Mouse (Mus musculus) midbrain, embryonic 16.5 days (tissue): ENCODE measurements around the gene Gm10318. TPM values are rescaled to one million over a fixed set of nuclear protein-coding genes. Genes with fewer than 3 reads are reported as not detected.

Experiments used
- ATAC-seq: fragments of 200-750 bp; cut with Nextera tagmentation; 2 replicates; pipeline ENCODE4 v1.8.0; 2017; ENCODE audit warnings: moderate TSS enrichment
- H3K27ac ChIP-seq: fragments of 300-500 bp; sonication (generic); 2 replicates; pipeline ENCODE4 v1.5.1; 2014; ENCODE audit warnings: mild to moderate bottlenecking, low read length, mixed read lengths
- H3K27me3 ChIP-seq: fragments of 300-500 bp; sonication (generic); 2 replicates; pipeline ENCODE4 v1.6.1; 2014; ENCODE audit warnings: low read depth, low read length, mixed read lengths; ENCODE audit not compliant: control insufficient read depth, insufficient read depth
- H3K36me3 ChIP-seq: fragments of 300-500 bp; sonication (generic); 2 replicates; pipeline ENCODE4 v1.6.1; 2014; ENCODE audit warnings: mild to moderate bottlenecking, low read length, moderate library complexity, mixed read lengths; ENCODE audit not compliant: control insufficient read depth, insufficient read depth
- H3K4me1 ChIP-seq: fragments of 300-500 bp; sonication (generic); 2 replicates; pipeline ENCODE4 v1.6.1; 2014; ENCODE audit warnings: mild to moderate bottlenecking, low read length, mixed read lengths; ENCODE audit not compliant: control insufficient read depth, insufficient read depth
- H3K4me2 ChIP-seq: fragments of 300-500 bp; sonication (generic); 2 replicates; pipeline ENCODE4 v1.6.1; 2014; ENCODE audit warnings: mild to moderate bottlenecking, low read length, mixed read lengths
- H3K4me3 ChIP-seq: fragments of 300-500 bp; sonication (generic); 2 replicates; pipeline ENCODE4 v1.5.1; 2014; ENCODE audit warnings: low read depth, mild to moderate bottlenecking, low read length, moderate library complexity, mixed read lengths
- H3K9ac ChIP-seq: fragments of 300-500 bp; sonication (generic); 2 replicates; pipeline ENCODE4 v1.6.1; 2014; ENCODE audit warnings: low read depth, low read length, mixed read lengths
- H3K9me3 ChIP-seq: fragments of 300-500 bp; sonication (generic); replicated peaks from 2 replicates; pipeline ENCODE4 v1.6.1; 2014; ENCODE audit warnings: mild to moderate bottlenecking, low read length, mixed read lengths; ENCODE audit not compliant: control insufficient read depth, poor library complexity, severe bottlenecking
- WGBS: fragments of 180-500 bp; shearing (Covaris S2); extraction: QIAGEN DNeasy Blood & Tissue Kit; methylation state at CpG from one replicate; pipeline ENCODE4 v1.1.7; 2014; 5-methylcytosine and 5-hydroxymethylcytosine counted together
- polyA plus RNA-seq: library from polyadenylated mRNA; unstranded; fragments of >200 nt; fragmentation: Nextera tagmentation; extraction: Ambion mirVana; gene quantifications from 2 replicates; pipeline ENCODE4 v1.2.1, GENCODE M21; 2015

The Gm10318 gene
- polyA plus RNA-seq, 1 experiment from 2014 or later, result not detected

DNA sequence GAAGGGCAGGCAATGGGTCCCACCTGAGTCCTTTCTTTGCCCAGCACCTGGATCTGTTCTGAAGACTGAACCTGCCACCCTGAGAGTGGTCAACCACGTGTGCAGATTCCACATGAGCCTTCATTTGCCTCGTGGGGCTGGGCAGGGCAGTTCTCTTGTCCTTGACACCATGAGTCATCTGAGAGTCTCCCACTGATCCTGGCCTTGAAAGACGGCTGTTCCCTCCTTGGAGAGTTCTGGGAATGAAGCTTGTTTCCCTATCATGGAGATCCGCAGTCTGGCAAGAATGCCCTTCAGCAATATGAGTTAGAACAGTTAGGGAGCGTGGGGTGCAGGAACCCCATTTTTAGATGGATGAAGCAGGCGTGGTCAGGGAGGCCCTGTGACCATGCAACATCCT lies 13.7 kb upstream of the Gm10318 start:
- H3K27ac ChIP-seq, result no peak overlapping the region
- H3K27me3 ChIP-seq, result no peaks in the 10 kb centered on the region
- no peaks in the 10 kb centered on the region for H3K36me3 ChIP-seq
- no peak overlapping the region for H3K4me2 ChIP-seq
- no peak overlapping the region for H3K4me3 ChIP-seq
- no peaks in the 10 kb centered on the region; the same call in 1 of the 2 replicates for H3K9me3 ChIP-seq
- WGBS, result 84% methylated on average over 6 of the region's 6 CpGs
- H3K9ac ChIP-seq, result no peak overlapping the region
- ATAC-seq, result no peak
- no peaks in the 10 kb centered on the region for H3K4me1 ChIP-seq

DNA sequence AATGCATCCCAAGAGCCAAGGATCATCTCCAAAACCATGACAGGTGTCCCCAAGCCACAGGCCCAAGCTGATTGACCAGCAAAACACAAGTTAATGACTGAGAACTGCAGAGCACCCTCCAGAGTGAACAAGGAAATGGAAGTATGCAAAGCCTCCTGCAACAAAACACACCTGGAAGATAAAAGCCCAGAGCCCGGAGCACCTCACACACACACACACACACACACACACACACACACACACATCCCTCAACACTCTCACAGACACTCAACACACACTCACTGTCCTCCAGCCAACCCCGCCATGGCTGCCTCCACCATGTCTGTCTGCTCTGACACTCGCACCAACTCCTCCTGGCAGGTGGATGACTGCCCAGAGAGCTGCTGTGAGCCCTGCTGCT lies 6.2 kb upstream of the Gm10318 start, which contains the start of gene Gm36176:
TSS of gene Gm36176 (plus strand) at position 301 of the 400 bp plus-strand sequence.
- H3K27ac ChIP-seq, result no peak within 1 kb of the TSS
- H3K4me3 ChIP-seq, result no peak within 1 kb of the TSS
- H3K4me1 ChIP-seq, result no peaks in the 10 kb centered on the region
- H3K9me3 ChIP-seq, result peaks cover 4% of the 10 kb centered on the region; the same call in 1 of the 2 replicates
- WGBS, result 50% methylated on average over 1 of the region's 3 CpGs
- H3K4me2 ChIP-seq, result no peak within 1 kb of the TSS
- no peak for ATAC-seq
- no peak within 1 kb of the TSS for H3K9ac ChIP-seq
- H3K36me3 ChIP-seq, result no peaks in the 10 kb centered on the region
- no peaks in the 10 kb centered on the region for H3K27me3 ChIP-seq

DNA sequence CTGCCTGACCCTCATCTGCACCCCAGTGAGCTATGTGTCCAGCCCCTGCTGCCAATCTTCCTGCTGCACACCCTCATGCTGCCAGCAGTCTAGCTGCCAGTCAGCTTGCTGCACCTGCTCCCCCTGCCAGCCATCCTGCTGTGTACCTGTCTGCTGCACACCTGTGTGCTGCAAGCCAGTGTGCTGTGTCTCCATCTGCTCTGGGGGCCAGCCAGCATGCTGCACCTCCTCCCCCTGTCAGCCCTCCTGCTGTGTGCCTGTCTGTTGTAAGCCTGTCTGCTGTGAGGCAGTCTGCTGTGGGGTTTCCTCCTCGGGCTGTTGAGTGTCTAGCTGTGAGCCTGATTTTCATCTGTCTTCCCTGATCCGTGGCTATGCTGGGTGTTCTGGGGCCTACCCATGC lies 5.7 kb upstream of the Gm10318 start:
- Histone ChIP-seq H3K9me3 (peaks cover 4% of the 10 kb centered on the region; the same call in 1 of the 2 replicates), H3K36me3 (no peaks in the 10 kb centered on the region), H3K27ac (no peak overlapping the region), H3K4me2 (no peak overlapping the region), H3K27me3 (no peaks in the 10 kb centered on the region), H3K9ac (no peak overlapping the region), H3K4me3 (no peak overlapping the region), H3K4me1 (no peaks in the 10 kb centered on the region)
- WGBS, result 13% methylated on average over 2 of the region's 2 CpGs
- ATAC-seq, result no peak

DNA sequence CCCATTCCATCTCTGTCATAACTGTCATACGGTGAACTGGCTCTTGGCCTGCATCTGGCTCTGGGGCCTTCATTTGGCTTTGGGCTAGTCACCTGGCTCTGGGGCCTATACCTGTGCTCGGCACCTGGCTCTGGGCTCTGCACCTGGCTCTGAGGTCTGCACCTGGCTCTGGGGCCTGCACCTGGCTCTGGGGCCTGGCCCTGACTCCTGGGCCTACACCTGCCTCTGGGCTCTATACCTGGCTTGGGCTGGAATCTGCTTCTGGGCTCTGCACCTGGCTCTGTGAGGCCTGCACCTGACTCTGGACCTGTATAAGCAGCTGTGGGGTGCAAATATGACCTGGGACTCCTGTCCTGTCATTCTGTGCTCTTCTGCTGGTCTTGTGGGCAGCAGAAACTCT lies 5.1 kb upstream of the Gm10318 start:
- 67% methylated on average over 2 of the region's 2 CpGs for WGBS
- no peak overlapping the region for H3K27ac ChIP-seq
- no peak for ATAC-seq
- no peak overlapping the region for H3K4me3 ChIP-seq
- no peaks in the 10 kb centered on the region for H3K27me3 ChIP-seq
- H3K9me3 ChIP-seq, result peaks cover 4% of the 10 kb centered on the region; the same call in 1 of the 2 replicates
- H3K9ac ChIP-seq, result no peak overlapping the region
- no peak overlapping the region for H3K4me2 ChIP-seq
- no peaks in the 10 kb centered on the region for H3K4me1 ChIP-seq
- H3K36me3 ChIP-seq, result no peaks in the 10 kb centered on the region

DNA sequence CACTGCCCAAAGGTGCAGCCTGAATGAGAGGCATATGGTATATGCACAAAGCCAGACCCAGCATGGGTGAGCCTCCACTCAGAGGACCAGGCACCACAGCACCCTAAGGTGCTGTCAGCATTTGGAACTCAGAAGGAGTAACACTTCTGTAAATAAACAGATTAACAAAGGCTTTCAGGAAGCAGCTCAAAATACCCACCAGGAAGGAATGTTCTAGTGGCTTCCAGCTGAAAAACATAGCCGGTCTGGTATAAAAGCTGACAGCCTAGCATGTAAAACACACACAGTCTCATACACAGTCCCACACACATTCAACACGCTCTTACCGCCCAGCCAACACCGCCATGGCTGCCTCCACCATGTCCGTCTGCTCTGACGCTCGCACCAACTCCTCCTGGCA lies 9.0 kb downstream of the Gm10318 start, which contains the start of gene Gm3285:
TSS of gene Gm3285 (plus strand) at position 301 of the 400 bp plus-strand sequence.
- Histone ChIP-seq H3K4me3 (no peak within 1 kb of the TSS), H3K27ac (no peak within 1 kb of the TSS), H3K9me3 (peaks cover 3% of the 10 kb centered on the region; the same call in 1 of the 2 replicates), H3K4me1 (no peaks in the 10 kb centered on the region), H3K4me2 (no peak within 1 kb of the TSS), H3K27me3 (no peaks in the 10 kb centered on the region), H3K36me3 (no peaks in the 10 kb centered on the region), H3K9ac (no peak within 1 kb of the TSS)
- WGBS, result 43% methylated on average over 7 of the region's 7 CpGs
- no peak for ATAC-seq

DNA sequence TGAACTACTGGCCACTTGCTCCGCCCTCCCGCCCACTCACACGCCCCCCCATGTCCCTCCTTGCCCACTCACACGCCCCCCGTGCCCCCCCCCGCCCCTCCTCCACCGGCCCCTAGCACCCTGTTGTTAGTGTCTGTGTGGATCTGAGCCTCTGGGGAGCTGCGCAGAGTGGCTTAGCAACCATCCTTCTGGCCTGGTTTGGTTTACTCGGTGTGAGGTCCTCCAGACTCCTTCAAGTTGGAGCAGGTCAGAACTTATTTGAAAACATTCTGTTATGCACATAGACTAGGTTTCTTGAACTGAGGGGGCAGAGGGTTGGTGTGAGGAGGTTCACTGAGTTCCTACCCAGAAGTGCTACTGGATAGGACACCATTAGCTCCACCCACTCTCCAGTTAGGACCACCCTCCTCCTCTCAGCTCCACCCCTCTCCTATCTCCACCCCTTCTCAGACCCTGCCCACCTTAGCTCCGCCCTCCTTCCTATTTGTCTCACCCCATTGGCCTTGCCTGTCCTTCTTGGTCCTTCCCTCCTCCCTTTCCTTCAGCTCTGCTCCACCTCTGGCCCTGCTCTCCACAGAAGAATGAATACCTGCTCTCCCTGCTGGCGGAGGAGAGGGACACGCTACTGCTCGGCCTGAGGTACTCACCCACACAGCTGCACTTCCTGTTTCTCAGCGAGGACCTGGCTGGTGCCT lies 11.6 kb downstream of the Gm10318 start:
- H3K27me3 ChIP-seq, result no peaks in the 10 kb centered on the region
- peak overlapping the region; percentile 16 for H3K4me2 ChIP-seq
- H3K9me3 ChIP-seq, result no peaks in the 10 kb centered on the region
- ATAC-seq, result peak; percentile 78
- H3K27ac ChIP-seq, result no peak overlapping the region
- peak overlapping the region; percentile 10; the same call in 1 of the 2 replicates for H3K4me3 ChIP-seq
- H3K4me1 ChIP-seq, result no peaks in the 10 kb centered on the region
- no peaks in the 10 kb centered on the region for H3K36me3 ChIP-seq
- 0 out of 2 replicates have a peak overlapping the region, but pooled peaks have one; percentile 11 for H3K9ac ChIP-seq
- 41% methylated on average over 13 of the region's 14 CpGs for WGBS

DNA sequence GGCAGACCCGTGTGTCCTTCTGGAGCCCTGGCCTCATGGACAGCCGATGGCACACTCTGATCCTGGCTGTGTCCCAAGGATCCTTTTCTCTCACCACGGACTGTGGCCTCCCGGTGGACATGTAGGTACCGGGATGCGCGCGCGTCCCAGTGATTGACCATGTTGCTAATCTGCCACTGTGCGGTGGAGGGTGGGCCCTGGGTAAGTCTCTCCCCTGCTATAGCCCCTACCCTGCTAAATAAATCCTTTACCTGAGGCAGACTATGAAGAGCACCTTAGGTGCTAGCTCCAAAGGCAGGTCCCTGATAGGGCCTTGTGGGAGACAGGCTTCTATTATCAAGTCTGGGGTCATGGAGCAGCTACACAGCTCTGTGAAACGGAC lies 12.1 kb downstream of the Gm10318 start:
- H3K9ac ChIP-seq, result 0 out of 2 replicates have a peak overlapping the region, but pooled peaks have one; percentile 11
- no peaks in the 10 kb centered on the region for H3K9me3 ChIP-seq
- H3K36me3 ChIP-seq, result no peaks in the 10 kb centered on the region
- H3K27me3 ChIP-seq, result no peaks in the 10 kb centered on the region
- H3K4me1 ChIP-seq, result no peaks in the 10 kb centered on the region
- no peak; the same call in 1 of the 2 replicates for ATAC-seq
- WGBS, result 36% methylated on average over 11 of the region's 11 CpGs
- no peak overlapping the region for H3K27ac ChIP-seq
- H3K4me2 ChIP-seq, result peak overlapping the region; percentile 16
- H3K4me3 ChIP-seq, result peak overlapping the region; percentile 10; the same call in 1 of the 2 replicates

DNA sequence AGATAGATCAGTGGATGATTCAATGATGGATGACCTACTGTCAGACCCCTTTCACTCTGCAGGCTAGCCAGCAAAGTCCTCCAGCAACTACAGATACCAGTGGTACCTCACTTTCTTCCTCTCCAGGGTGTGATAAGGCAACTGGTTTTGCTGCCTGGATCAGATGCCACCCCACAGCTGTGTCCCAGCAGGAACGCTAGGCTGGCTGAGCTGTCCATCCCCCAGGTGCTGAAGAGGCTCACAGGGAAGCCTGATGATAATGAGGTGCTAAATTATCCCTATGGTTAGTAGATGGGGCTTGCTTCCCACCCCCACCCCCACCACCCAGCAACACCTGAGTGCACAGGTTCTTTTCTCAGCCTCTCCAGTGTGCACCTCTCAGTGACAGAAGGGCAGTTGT lies 14.9 kb downstream of the Gm10318 start:
- no peak overlapping the region for H3K4me2 ChIP-seq
- 33% methylated on average over 1 of the region's 1 CpGs for WGBS
- H3K4me1 ChIP-seq, result no peaks in the 10 kb centered on the region
- no peak overlapping the region for H3K9ac ChIP-seq
- no peaks in the 10 kb centered on the region for H3K36me3 ChIP-seq
- no peak overlapping the region for H3K4me3 ChIP-seq
- no peak for ATAC-seq
- no peaks in the 10 kb centered on the region for H3K9me3 ChIP-seq
- no peak overlapping the region for H3K27ac ChIP-seq
- H3K27me3 ChIP-seq, result no peaks in the 10 kb centered on the region

DNA sequence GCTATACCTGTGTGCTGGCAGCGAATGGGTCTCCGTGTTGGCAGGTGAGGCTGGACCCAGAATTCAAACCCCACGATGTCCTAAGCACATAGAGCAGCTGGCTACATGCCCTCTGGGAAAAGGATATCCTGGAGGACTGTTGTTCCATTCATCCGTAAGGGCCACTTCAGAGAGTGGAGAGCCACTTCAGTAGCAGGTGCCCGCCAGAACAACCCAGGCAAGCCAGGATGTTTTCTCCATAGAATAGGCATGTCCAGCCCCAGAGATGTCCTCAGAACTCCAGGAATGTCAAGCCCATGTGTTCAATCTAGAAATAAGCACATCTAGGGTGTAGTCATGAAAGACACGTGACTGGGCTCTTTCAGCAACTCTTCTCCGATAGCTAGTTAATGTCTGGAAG lies 17.0 kb downstream of the Gm10318 start:
- Histone ChIP-seq H3K27me3 (no peaks in the 10 kb centered on the region), H3K4me3 (no peak overlapping the region), H3K4me2 (no peak overlapping the region), H3K9ac (no peak overlapping the region), H3K9me3 (no peaks in the 10 kb centered on the region), H3K4me1 (no peaks in the 10 kb centered on the region), H3K27ac (no peak overlapping the region), H3K36me3 (no peaks in the 10 kb centered on the region)
- WGBS, result 87% methylated on average over 7 of the region's 7 CpGs
- no peak for ATAC-seq
